Mouse (Mus musculus): Measurements from ENCODE around the gene Insr. TPM values are rescaled to one million over a fixed set of nuclear protein-coding genes. Genes with fewer than 3 reads are reported as not detected.

Gene Insr
- polyA plus RNA-seq, 1 experiment from 2014 or later: 49.3 TPM

DNA sequence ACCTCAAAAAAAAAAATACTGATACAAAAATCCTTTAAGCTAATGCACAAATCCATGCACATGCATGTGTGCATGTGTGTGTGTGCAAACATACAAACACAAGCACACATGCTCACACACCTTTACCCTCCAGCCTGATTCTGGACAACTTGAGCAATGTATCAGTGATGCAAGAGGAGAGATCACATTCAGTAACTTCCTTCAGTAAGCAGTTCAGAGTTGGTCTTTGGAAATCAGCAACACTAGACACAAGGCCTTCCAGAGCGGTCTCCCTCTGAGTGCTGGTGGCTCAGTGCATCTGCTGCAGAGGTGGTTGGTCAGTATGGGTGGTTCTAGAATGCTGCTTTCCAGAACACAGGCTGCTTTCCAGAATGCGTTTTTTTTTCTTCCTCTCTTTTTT lies 46.8 kb downstream of the Insr start:
- Histone ChIP-seq H3K27ac (ENCODE audit: low read depth, low read length) (no peak overlapping the region), H3K4me3 (ENCODE audit: low read depth, low read length) (no peak overlapping the region), H3K9me3 (ENCODE audit: control insufficient read depth, low read length) (no peaks in the 10 kb centered on the region), H3K27me3 (ENCODE audit: control insufficient read depth, insufficient read depth, low read length) (no peaks in the 10 kb centered on the region), H3K4me2 (replicated peaks; ENCODE audit: low read depth, low read length) (no peak overlapping the region), H3K4me1 (replicated peaks; ENCODE audit: control insufficient read depth, insufficient read depth, low read length) (no peaks in the 10 kb centered on the region), H3K9ac (ENCODE audit: low read depth, low read length) (no peak overlapping the region), H3K36me3 (ENCODE audit: control insufficient read depth, insufficient read depth, low read length) (no peaks in the 10 kb centered on the region)
- WGBS: 87% methylated on average over 2 of the region's 2 CpGs
- ATAC-seq (ENCODE audit: low FRiP score) (no peak), DNase-seq (ENCODE audit: low spot score) (no peak)

DNA sequence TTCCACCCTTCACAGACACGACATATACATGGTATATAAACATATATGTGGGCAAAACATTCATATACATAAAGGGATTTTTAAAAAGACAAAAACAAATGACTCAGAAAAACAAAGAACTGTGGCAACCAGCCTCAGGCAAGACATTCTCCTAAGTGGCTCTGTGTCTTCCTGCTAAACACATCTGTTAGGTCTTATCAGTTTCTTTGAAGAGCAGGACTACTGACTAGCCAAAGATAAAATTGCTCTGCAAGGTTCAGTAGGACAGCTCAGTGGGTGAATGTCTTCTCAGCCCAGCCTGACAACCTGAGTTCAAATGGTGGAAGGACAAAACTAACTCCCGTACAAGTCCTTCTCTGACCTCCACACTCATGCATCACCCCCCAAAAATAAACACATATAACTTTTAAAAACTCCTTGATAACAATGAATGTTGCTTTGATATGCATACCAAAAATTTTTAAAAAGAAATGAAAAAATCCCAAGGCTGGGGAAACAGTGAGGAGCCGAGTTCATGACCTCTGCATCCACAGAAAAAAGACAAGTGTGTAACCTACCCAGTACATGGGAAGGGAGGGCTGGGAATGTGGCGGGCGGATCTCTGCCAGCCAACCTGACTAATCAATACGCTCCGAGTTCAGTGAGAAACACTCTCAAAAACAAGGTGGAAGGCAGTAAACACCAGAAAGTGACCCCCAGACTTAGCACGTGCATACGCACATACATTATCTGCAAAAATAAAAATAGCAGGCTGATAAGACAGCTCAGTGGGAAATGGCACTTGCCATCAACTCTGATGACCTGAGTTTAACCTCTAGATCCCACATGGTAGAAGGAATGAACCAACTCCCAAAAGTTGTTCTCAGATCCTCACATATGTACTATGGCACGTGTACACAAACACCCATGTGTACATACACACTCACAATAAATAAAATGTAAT lies 49.0 kb downstream of the Insr start:
- Histone ChIP-seq H3K4me3 (ENCODE audit: low read depth, low read length) (no peak overlapping the region), H3K4me2 (replicated peaks; ENCODE audit: low read depth, low read length) (no peak overlapping the region), H3K36me3 (ENCODE audit: control insufficient read depth, insufficient read depth, low read length) (no peaks in the 10 kb centered on the region), H3K9ac (ENCODE audit: low read depth, low read length) (no peak overlapping the region), H3K27me3 (ENCODE audit: control insufficient read depth, insufficient read depth, low read length) (no peaks in the 10 kb centered on the region), H3K9me3 (ENCODE audit: control insufficient read depth, low read length) (no peaks in the 10 kb centered on the region), H3K4me1 (replicated peaks; ENCODE audit: control insufficient read depth, insufficient read depth, low read length) (no peaks in the 10 kb centered on the region; the same call in 1 of the 2 replicates), H3K27ac (ENCODE audit: low read depth, low read length) (no peak overlapping the region)
- ATAC-seq (ENCODE audit: low FRiP score) (no peak), DNase-seq (ENCODE audit: low spot score) (no peak)
- 86% methylated on average over 10 of the region's 10 CpGs for WGBS

DNA sequence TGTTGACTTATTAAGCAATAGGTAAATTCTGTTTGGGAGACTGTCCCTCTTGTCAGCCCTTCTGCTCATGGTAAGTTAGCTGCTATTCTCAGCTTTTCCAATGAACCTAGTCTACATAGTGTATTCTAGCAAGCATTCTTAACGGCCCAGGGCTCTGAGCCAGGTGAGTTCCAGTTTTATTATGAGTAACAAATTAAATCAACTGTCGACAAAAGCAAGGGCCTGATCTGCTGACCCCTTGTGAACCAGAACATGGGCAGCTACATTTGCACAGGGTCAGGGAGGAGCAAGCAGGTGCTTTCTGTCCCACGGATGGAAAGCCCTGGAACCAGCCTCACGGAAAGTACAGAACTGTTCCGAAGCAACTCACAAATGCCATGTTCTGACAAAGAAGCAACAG lies 52.0 kb downstream of the Insr start:
- DNase-seq (ENCODE audit: low spot score): no peak
- H3K27me3 ChIP-seq (ENCODE audit: control insufficient read depth, insufficient read depth, low read length): no peaks in the 10 kb centered on the region
- H3K27ac ChIP-seq (ENCODE audit: low read depth, low read length): no peak overlapping the region
- H3K4me1 ChIP-seq (replicated peaks; ENCODE audit: control insufficient read depth, insufficient read depth, low read length): no peaks in the 10 kb centered on the region; the same call in 1 of the 2 replicates
- H3K4me3 ChIP-seq (ENCODE audit: low read depth, low read length): no peak overlapping the region
- no peaks in the 10 kb centered on the region for H3K36me3 ChIP-seq (ENCODE audit: control insufficient read depth, insufficient read depth, low read length)
- ATAC-seq (ENCODE audit: low FRiP score): no peak
- no peaks in the 10 kb centered on the region for H3K9me3 ChIP-seq (ENCODE audit: control insufficient read depth, low read length)
- no peak overlapping the region for H3K4me2 ChIP-seq (replicated peaks; ENCODE audit: low read depth, low read length)
- H3K9ac ChIP-seq (ENCODE audit: low read depth, low read length): no peak overlapping the region
- WGBS: 92% methylated on average over 5 of the region's 5 CpGs

DNA sequence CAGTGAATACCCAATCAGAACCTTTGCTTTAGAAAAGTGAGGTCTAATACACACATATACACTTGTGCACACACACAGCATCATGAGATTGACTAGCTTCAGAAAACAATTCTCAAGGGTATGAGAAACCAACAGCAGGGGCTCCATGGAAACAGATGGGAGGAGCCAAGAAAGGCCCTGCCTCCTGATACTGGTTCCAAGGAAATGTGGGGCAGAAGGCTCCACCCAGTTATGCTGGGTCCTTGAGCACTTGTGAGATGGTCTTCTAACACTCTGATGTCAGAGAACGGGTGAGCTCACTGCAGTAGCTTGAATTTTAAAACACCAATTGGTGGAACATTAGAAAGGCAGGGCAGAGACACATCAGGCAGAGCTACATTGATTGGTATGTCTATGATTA lies 53.7 kb downstream of the Insr start:
- Histone ChIP-seq H3K9ac (ENCODE audit: low read depth, low read length) (no peak overlapping the region), H3K36me3 (ENCODE audit: control insufficient read depth, insufficient read depth, low read length) (no peaks in the 10 kb centered on the region), H3K9me3 (ENCODE audit: control insufficient read depth, low read length) (no peaks in the 10 kb centered on the region), H3K27ac (ENCODE audit: low read depth, low read length) (no peak overlapping the region), H3K27me3 (ENCODE audit: control insufficient read depth, insufficient read depth, low read length) (no peaks in the 10 kb centered on the region), H3K4me2 (replicated peaks; ENCODE audit: low read depth, low read length) (no peak overlapping the region), H3K4me3 (ENCODE audit: low read depth, low read length) (no peak overlapping the region), H3K4me1 (replicated peaks; ENCODE audit: control insufficient read depth, insufficient read depth, low read length) (no peaks in the 10 kb centered on the region; the same call in 1 of the 2 replicates)
- WGBS: 81% methylated on average over 1 of the region's 1 CpGs
- ATAC-seq (ENCODE audit: low FRiP score) (no peak), DNase-seq (ENCODE audit: low spot score) (no peak)

DNA sequence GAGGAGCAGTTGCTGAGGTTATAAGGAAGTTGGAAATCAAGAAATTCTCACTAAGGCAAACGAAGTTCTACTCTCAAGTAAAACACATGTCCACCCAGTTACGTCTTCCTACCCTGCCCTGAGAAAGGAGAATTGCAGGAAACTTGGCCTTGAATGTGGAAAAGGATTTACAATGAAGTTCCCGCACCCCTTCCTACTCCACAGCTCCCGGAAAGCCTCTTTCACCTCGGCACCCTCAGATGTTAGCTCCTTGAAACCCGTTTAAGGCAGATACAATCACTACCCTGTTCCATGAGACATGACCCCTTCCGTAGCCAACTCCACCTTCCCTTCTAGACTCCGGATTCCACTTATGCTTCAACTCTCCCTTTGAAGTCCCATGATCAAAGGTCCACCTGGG lies 54.2 kb downstream of the Insr start:
- no peak overlapping the region for H3K4me3 ChIP-seq (ENCODE audit: low read depth, low read length)
- no peaks in the 10 kb centered on the region for H3K9me3 ChIP-seq (ENCODE audit: control insufficient read depth, low read length)
- no peak overlapping the region for H3K4me2 ChIP-seq (replicated peaks; ENCODE audit: low read depth, low read length)
- H3K9ac ChIP-seq (ENCODE audit: low read depth, low read length): no peak overlapping the region
- H3K36me3 ChIP-seq (ENCODE audit: control insufficient read depth, insufficient read depth, low read length): no peaks in the 10 kb centered on the region
- WGBS: 88% methylated on average over 8 of the region's 8 CpGs
- ATAC-seq (ENCODE audit: low FRiP score) (no peak), DNase-seq (ENCODE audit: low spot score) (no peak)
- H3K27ac ChIP-seq (ENCODE audit: low read depth, low read length): no peak overlapping the region
- H3K27me3 ChIP-seq (ENCODE audit: control insufficient read depth, insufficient read depth, low read length): no peaks in the 10 kb centered on the region
- H3K4me1 ChIP-seq (replicated peaks; ENCODE audit: control insufficient read depth, insufficient read depth, low read length): no peaks in the 10 kb centered on the region; the same call in 1 of the 2 replicates

DNA sequence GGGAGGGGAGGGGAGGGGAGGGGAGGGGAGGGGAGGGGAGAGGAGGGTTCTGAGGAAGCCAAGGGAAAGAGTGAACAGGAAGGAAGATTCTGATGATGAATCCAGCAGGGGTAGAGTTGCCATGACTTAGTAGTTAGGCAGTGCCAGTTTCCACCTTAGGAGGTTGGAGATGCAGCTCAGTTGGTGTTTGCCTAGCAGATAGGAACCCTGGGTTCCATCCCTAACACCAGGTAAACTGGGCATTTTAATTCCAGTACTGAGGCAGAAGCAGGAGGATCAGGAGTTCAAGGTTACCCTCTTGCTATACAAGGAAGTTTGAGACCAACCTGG lies 56.8 kb downstream of the Insr start:
- no peaks in the 10 kb centered on the region; the same call in 1 of the 2 replicates for H3K4me1 ChIP-seq (replicated peaks; ENCODE audit: control insufficient read depth, insufficient read depth, low read length)
- ATAC-seq (ENCODE audit: low FRiP score) (no peak), DNase-seq (ENCODE audit: low spot score) (no peak)
- no peaks in the 10 kb centered on the region for H3K27me3 ChIP-seq (ENCODE audit: control insufficient read depth, insufficient read depth, low read length)
- H3K9me3 ChIP-seq (ENCODE audit: control insufficient read depth, low read length): no peaks in the 10 kb centered on the region
- H3K9ac ChIP-seq (ENCODE audit: low read depth, low read length): no peak overlapping the region
- no peaks in the 10 kb centered on the region for H3K36me3 ChIP-seq (ENCODE audit: control insufficient read depth, insufficient read depth, low read length)
- H3K4me3 ChIP-seq (ENCODE audit: low read depth, low read length): no peak overlapping the region
- no peak overlapping the region for H3K4me2 ChIP-seq (replicated peaks; ENCODE audit: low read depth, low read length)
- H3K27ac ChIP-seq (ENCODE audit: low read depth, low read length): no peak overlapping the region

DNA sequence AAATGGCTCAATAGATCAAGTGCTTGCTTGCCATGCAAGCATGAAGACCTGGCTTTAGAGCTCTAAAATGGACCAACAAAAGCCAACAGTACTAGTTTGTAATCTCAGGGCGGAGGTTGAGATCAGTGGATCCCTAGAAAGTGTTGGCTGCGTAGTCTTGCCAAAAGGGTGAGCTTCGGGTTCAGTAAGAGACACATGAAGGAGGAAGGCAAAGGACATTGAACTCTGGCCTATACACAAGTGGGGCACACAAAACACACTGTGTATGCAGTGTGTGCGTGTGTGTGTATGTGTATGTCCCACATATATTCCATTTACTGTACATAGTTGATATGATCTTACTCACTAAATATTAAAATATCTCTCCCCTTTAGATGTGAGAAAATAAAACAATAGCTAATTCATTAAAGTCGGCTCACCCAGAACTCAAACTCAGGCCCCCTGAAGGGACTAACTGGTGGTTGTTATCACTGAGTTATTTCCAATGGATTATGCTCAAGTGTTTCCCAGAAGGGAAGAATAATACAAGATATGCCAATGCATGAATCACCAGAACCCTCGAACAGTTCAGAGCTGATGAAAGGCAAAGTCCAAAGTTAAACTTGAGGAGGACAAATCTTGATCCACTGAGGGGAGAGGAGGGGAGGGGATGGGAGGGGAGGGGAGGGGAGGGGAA lies 57.3 kb downstream of the Insr start:
- peak overlapping the region; percentile 50 for H3K4me3 ChIP-seq (ENCODE audit: low read depth, low read length)
- H3K36me3 ChIP-seq (ENCODE audit: control insufficient read depth, insufficient read depth, low read length): no peaks in the 10 kb centered on the region
- H3K4me1 ChIP-seq (replicated peaks; ENCODE audit: control insufficient read depth, insufficient read depth, low read length): no peaks in the 10 kb centered on the region; the same call in 1 of the 2 replicates
- no peak overlapping the region for H3K27ac ChIP-seq (ENCODE audit: low read depth, low read length)
- DNase-seq (ENCODE audit: low spot score) (no peak), ATAC-seq (ENCODE audit: low FRiP score) (no peak)
- H3K4me2 ChIP-seq (replicated peaks; ENCODE audit: low read depth, low read length): peak overlapping the region; percentile 56
- H3K27me3 ChIP-seq (ENCODE audit: control insufficient read depth, insufficient read depth, low read length): no peaks in the 10 kb centered on the region
- H3K9me3 ChIP-seq (ENCODE audit: control insufficient read depth, low read length): no peaks in the 10 kb centered on the region
- peak overlapping the region; percentile 82 for H3K9ac ChIP-seq (ENCODE audit: low read depth, low read length)
- WGBS: 80% methylated on average over 6 of the region's 6 CpGs

DNA sequence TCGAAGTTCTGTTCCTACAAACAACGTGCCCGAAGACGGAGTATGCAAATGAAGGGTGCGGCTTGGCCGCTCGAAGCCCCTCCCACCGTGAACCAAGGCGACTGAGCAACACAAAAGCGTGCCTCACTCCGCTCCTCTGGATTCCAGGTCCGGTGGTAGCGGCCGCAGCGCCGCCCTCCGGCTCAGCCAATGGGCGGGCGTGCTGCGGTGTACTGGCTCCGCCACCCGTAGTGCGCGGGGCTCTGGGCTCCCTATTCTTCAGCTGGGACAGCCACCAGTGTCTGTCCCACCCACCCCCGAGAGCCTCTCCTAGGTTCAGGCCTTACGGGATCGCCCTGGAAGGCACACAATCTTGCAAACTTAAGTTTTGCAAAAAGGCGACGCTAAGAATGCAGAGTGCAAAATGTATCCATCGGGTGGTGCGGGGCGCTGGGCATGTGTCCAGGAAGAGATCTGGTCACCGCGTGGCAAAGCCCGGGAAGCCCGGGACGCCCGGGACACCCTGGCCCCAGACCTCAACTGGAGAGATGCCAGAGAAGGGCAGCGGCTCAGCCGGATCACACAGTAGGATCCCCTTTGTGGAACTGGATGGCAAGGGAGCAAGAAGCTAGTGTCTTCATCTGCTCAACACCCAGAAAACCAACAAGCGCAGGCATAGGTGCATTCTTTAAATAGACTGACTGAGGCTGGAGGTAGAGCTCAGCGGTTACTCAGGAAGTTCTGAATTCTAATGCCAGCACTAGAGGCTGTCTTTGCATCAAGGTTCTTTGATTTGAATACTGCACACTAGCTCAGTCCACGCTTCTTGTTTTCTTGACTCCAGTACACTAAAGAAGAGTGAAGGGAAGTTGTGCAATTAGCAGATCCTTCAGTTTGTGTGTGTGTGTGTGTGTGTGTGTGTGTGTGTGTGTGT lies 58.1 kb downstream of the Insr start:
- H3K4me2 ChIP-seq (replicated peaks; ENCODE audit: low read depth, low read length): peak overlapping the region; percentile 56
- WGBS: 2% methylated on average over 43 of the region's 43 CpGs
- DNase-seq (ENCODE audit: low spot score) (peak; percentile 94), ATAC-seq (ENCODE audit: low FRiP score) (peak; percentile 100)
- no peaks in the 10 kb centered on the region for H3K27me3 ChIP-seq (ENCODE audit: control insufficient read depth, insufficient read depth, low read length)
- peak overlapping the region; percentile 50 for H3K4me3 ChIP-seq (ENCODE audit: low read depth, low read length)
- H3K27ac ChIP-seq (ENCODE audit: low read depth, low read length): peak overlapping the region; percentile 67
- no peaks in the 10 kb centered on the region; the same call in 1 of the 2 replicates for H3K4me1 ChIP-seq (replicated peaks; ENCODE audit: control insufficient read depth, insufficient read depth, low read length)
- H3K9me3 ChIP-seq (ENCODE audit: control insufficient read depth, low read length): no peaks in the 10 kb centered on the region
- H3K36me3 ChIP-seq (ENCODE audit: control insufficient read depth, insufficient read depth, low read length): no peaks in the 10 kb centered on the region
- H3K9ac ChIP-seq (ENCODE audit: low read depth, low read length): peak overlapping the region; percentile 82

All from hindbrain, embryonic 11.5 days (tissue).